Mouse (Mus musculus) heart, embryonic 13.5 days (tissue): ENCODE results near the gene Chst15. TPM values are rescaled to one million over a fixed set of nuclear protein-coding genes. Genes with fewer than 3 reads are reported as not detected.

Experiments used
- ATAC-seq: fragments of 200-750 bp; cut with Nextera tagmentation; 2 replicates; pipeline ENCODE4 v1.8.0; 2017; ENCODE audit warnings: moderate TSS enrichment; ENCODE audit not compliant: insufficient number of reproducible peaks, low FRiP score, low TSS enrichment; ENCODE audit errors: extremely low read depth
- H3K27ac ChIP-seq: fragments of 300-500 bp; sonication (generic); replicated peaks from 2 replicates; pipeline ENCODE4 v1.5.1; 2015; ENCODE audit warnings: moderate library complexity, mild to moderate bottlenecking, inconsistent platforms
- H3K27me3 ChIP-seq: fragments of 300-500 bp; sonication (generic); replicated peaks from 2 replicates; pipeline ENCODE4 v1.6.1; 2015; ENCODE audit warnings: mild to moderate bottlenecking, inconsistent platforms
- H3K36me3 ChIP-seq: fragments of 300-500 bp; sonication (generic); 2 replicates; pipeline ENCODE4 v1.6.1; 2015; ENCODE audit warnings: mild to moderate bottlenecking, inconsistent platforms
- H3K4me1 ChIP-seq: fragments of 300-500 bp; sonication (generic); 2 replicates; pipeline ENCODE4 v1.6.1; 2015; ENCODE audit warnings: inconsistent platforms
- H3K4me2 ChIP-seq: fragments of 300-500 bp; sonication (generic); 2 replicates; pipeline ENCODE4 v1.6.1; 2015; ENCODE audit warnings: inconsistent platforms, mild to moderate bottlenecking, moderate library complexity
- H3K4me3 ChIP-seq: fragments of 300-500 bp; sonication (generic); 2 replicates; pipeline ENCODE4 v1.5.1; 2015; ENCODE audit warnings: moderate library complexity, mild to moderate bottlenecking, inconsistent platforms
- H3K9ac ChIP-seq: fragments of 300-500 bp; sonication (generic); 2 replicates; pipeline ENCODE4 v1.6.1; 2015; ENCODE audit warnings: inconsistent platforms, mild to moderate bottlenecking, moderate library complexity
- H3K9me3 ChIP-seq: fragments of 300-500 bp; sonication (generic); 2 replicates; pipeline ENCODE4 v1.6.1; 2016; ENCODE audit warnings: inconsistent platforms
- WGBS: fragments of 180-500 bp; shearing (Covaris S2); methylation state at CpG from one replicate; pipeline ENCODE4 v1.1.7; 2015; ENCODE audit warnings: mixed read lengths; 5-methylcytosine and 5-hydroxymethylcytosine counted together
- polyA plus RNA-seq: library from polyadenylated mRNA; unstranded; fragments of >200 nt; fragmentation: Nextera tagmentation; extraction: Ambion mirVana; gene quantifications from 2 replicates; pipeline ENCODE4 v1.2.1, GENCODE M21; 2015

Chst15 gene
- polyA plus RNA-seq, 1 experiment from 2014 or later, result 3.1 TPM

GRCm38 (mm10) chr7:132258216-132258615, 58.8 kb downstream of the Chst15 start:
- Histone ChIP-seq H3K27me3 (no peaks in the 10 kb centered on the region), H3K9me3 (no peaks in the 10 kb centered on the region), H3K27ac (no peak overlapping the region), H3K36me3 (no peaks in the 10 kb centered on the region), H3K4me3 (no peak overlapping the region), H3K4me1 (peaks cover 16% of the 10 kb centered on the region), H3K4me2 (no peak overlapping the region), H3K9ac (no peak overlapping the region)
- no peak for ATAC-seq
- WGBS, result 80% methylated on average over 5 of the region's 5 CpGs

- Histone ChIP-seq H3K27ac (no peak overlapping the region), H3K4me1 (0 out of 2 replicates have a peak, but pooled peaks cover 4% of the 10 kb centered on the region), H3K36me3 (no peaks in the 10 kb centered on the region), H3K4me3 (no peak overlapping the region), H3K9me3 (no peaks in the 10 kb centered on the region), H3K9ac (no peak overlapping the region), H3K4me2 (no peak overlapping the region), H3K27me3 (0 out of 2 replicates have a peak, but pooled peaks cover 6% of the 10 kb centered on the region)
- WGBS, result 72% methylated on average over 5 of the region's 5 CpGs
- no peak for ATAC-seq
Observed at GRCm38 (mm10) chr7:132253513-132253912, 63.5 kb downstream of the Chst15 start.

- H3K9me3 ChIP-seq, result no peaks in the 10 kb centered on the region
- H3K36me3 ChIP-seq, result no peaks in the 10 kb centered on the region
- no peak overlapping the region for H3K9ac ChIP-seq
- no peak for ATAC-seq
- WGBS, result 83% methylated on average over 4 of the region's 4 CpGs
- no peak overlapping the region for H3K4me2 ChIP-seq
- H3K27ac ChIP-seq, result no peak overlapping the region
- 0 out of 2 replicates have a peak, but pooled peaks cover 4% of the 10 kb centered on the region for H3K4me1 ChIP-seq
- 0 out of 2 replicates have a peak, but pooled peaks cover 6% of the 10 kb centered on the region for H3K27me3 ChIP-seq
- H3K4me3 ChIP-seq, result no peak overlapping the region
Observed at GRCm38 (mm10) chr7:132253078-132253477, 64.0 kb downstream of the Chst15 start.

GRCm38 (mm10) chr7:132249563-132250119, 67.4 kb downstream of the Chst15 start:
- Histone ChIP-seq H3K9ac (no peak overlapping the region), H3K4me3 (no peak overlapping the region), H3K4me1 (peaks cover 9% of the 10 kb centered on the region; the same call in 1 of the 2 replicates), H3K36me3 (no peaks in the 10 kb centered on the region), H3K9me3 (no peaks in the 10 kb centered on the region), H3K27me3 (0 out of 2 replicates have a peak, but pooled peaks cover 6% of the 10 kb centered on the region), H3K4me2 (no peak overlapping the region), H3K27ac (no peak overlapping the region)
- no peak for ATAC-seq
- WGBS, result 40% methylated on average over 10 of the region's 10 CpGs

DNA sequence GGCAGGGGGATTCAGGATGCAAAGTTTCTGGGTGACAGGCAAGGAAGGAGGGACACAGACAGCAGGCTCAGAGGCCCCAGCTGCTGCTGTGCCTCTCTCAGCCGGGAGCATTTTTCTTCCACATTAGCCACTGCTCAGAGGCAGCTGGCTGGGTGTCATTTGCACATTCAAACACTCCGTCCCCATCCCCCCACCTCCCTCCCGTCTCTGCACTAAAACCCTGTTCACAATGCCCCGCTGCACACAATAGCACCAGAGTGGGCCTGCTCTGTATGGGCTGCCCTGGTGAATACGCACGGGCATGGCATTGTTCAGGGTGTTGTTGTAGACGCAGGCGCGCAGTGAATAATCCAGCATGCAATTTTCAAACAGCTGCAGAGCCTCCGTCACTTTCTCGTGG, 69.5 kb downstream of the Chst15 start:
- no peak for ATAC-seq
- no peak overlapping the region for H3K4me2 ChIP-seq
- H3K9me3 ChIP-seq, result no peaks in the 10 kb centered on the region
- H3K27me3 ChIP-seq, result 0 out of 2 replicates have a peak, but pooled peaks cover 6% of the 10 kb centered on the region
- H3K9ac ChIP-seq, result no peak overlapping the region
- no peak overlapping the region for H3K4me3 ChIP-seq
- H3K4me1 ChIP-seq, result peaks cover 9% of the 10 kb centered on the region; the same call in 1 of the 2 replicates
- no peak overlapping the region for H3K27ac ChIP-seq
- WGBS, result 45% methylated on average over 11 of the region's 11 CpGs
- H3K36me3 ChIP-seq, result no peaks in the 10 kb centered on the region

GRCm38 (mm10) chr7:132247091-132247490, 69.9 kb downstream of the Chst15 start:
- no peak for ATAC-seq
- peaks cover 9% of the 10 kb centered on the region; the same call in 1 of the 2 replicates for H3K4me1 ChIP-seq
- WGBS, result 67% methylated on average over 5 of the region's 5 CpGs
- H3K27me3 ChIP-seq, result 0 out of 2 replicates have a peak, but pooled peaks cover 6% of the 10 kb centered on the region
- no peaks in the 10 kb centered on the region for H3K9me3 ChIP-seq
- H3K4me2 ChIP-seq, result no peak overlapping the region
- no peak overlapping the region for H3K9ac ChIP-seq
- no peaks in the 10 kb centered on the region for H3K36me3 ChIP-seq
- no peak overlapping the region for H3K27ac ChIP-seq
- no peak overlapping the region for H3K4me3 ChIP-seq

DNA sequence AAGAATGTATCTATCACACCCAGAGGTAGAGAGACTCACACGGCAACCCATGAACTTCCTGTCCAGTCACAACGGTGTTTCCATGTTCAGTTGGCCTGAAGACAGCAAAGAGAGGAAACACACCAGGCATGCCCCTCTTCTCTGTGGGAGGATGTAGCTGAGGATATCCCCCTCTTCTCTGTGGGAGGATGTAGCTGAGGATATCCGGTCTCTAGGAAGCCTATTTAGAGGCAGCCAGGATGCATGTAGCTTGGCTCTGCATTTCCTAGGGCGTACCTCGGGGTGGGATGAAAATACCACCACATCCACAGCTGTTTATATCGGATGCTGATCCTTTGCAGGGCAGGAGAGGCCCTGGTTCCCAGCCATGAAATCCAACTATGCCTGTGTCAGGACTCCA, 71.3 kb downstream of the Chst15 start:
- no peak for ATAC-seq
- Histone ChIP-seq H3K27me3 (0 out of 2 replicates have a peak, but pooled peaks cover 6% of the 10 kb centered on the region), H3K9ac (no peak overlapping the region), H3K9me3 (no peaks in the 10 kb centered on the region), H3K4me1 (peaks cover 9% of the 10 kb centered on the region; the same call in 1 of the 2 replicates), H3K27ac (no peak overlapping the region), H3K4me3 (no peak overlapping the region), H3K4me2 (no peak overlapping the region), H3K36me3 (no peaks in the 10 kb centered on the region)
- WGBS, result 77% methylated on average over 6 of the region's 6 CpGs

DNA sequence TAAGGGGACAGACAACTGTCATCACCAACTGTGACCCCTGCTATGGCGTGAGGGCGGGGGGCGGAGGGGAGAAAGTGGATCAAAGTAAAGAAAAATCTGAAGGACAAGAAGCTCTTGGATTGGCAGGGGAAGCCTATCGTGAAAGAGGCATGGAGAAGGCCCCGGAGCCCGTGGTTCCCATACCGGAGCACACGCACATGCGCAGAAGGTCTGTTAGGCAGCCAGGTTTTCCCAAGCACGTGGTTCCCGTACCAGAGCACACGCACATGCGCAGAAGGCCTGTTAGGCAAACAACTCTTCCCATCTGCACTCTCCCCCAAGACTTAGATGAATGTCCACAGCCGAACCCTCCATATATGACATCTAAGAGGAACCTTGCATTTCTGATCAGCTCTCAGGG, 72.4 kb downstream of the Chst15 start:
- ATAC-seq, result no peak
- WGBS, result 69% methylated on average over 14 of the region's 14 CpGs

DNA sequence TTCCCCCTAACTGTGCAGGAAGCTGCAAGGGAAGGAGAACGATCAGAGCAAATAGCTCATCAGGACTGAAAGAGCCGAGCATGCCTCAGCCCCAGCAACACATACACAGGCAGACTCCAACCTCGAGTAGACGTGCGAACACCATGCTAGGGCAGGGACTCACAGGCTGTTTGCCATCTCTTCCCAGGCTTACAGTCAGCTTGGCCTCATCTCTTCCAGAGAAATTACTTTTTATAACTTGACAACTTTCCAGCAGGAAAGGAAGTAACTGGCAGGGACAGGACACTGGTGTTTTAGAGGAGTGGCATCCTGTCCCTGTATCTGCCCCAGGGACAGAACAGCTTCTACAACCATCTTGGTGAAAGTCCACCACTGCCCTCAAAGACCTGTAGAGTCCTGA, 73.8 kb downstream of the Chst15 start:
- Histone ChIP-seq H3K4me1 (peaks cover 6% of the 10 kb centered on the region; the same call in 1 of the 2 replicates), H3K4me2 (no peak overlapping the region), H3K36me3 (no peaks in the 10 kb centered on the region), H3K9ac (no peak overlapping the region), H3K9me3 (no peaks in the 10 kb centered on the region), H3K4me3 (no peak overlapping the region), H3K27me3 (no peaks in the 10 kb centered on the region), H3K27ac (no peak overlapping the region)
- no peak for ATAC-seq
- WGBS, result 70% methylated on average over 5 of the region's 5 CpGs

More for the DNA sequence above, 72.4 kb downstream of the Chst15 start:
- Histone ChIP-seq H3K36me3 (no peaks in the 10 kb centered on the region), H3K4me2 (no peak overlapping the region), H3K9ac (no peak overlapping the region), H3K27ac (no peak overlapping the region), H3K4me3 (no peak overlapping the region), H3K4me1 (peaks cover 5% of the 10 kb centered on the region; the same call in 1 of the 2 replicates), H3K27me3 (no peaks in the 10 kb centered on the region), H3K9me3 (no peaks in the 10 kb centered on the region)

DNA sequence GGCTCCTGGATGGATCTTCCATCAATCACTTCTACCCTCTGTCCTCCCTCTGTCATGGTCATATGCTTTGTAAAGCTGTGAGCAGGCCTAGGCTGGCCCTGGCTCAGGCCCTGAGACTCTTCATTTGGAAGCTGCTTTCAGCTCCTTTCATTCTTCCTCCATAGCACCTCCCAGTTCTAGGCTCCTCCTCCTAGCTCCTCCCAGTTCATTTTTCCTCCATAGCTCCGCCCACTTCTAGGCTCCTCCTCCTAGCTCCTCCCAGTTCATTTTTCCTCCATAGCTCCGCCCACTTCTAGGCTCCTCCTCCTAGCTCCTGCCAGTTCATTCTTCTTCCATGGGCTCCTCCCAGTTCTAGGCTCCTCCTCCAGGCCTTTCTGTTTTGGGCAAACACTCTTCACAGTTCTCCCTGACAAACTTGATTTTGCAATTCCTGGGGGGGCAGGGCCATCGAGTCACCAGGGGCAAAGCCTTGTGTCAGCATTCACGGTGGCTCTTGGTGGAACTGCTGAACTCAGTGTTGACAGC, 74.3 kb downstream of the Chst15 start:
- no peak for ATAC-seq
- Histone ChIP-seq H3K27me3 (no peaks in the 10 kb centered on the region), H3K36me3 (no peaks in the 10 kb centered on the region), H3K4me2 (no peak overlapping the region), H3K4me3 (no peak overlapping the region), H3K9ac (no peak overlapping the region), H3K27ac (no peak overlapping the region), H3K9me3 (no peaks in the 10 kb centered on the region), H3K4me1 (peaks cover 11% of the 10 kb centered on the region)
- WGBS, result 37% methylated on average over 4 of the region's 4 CpGs

DNA sequence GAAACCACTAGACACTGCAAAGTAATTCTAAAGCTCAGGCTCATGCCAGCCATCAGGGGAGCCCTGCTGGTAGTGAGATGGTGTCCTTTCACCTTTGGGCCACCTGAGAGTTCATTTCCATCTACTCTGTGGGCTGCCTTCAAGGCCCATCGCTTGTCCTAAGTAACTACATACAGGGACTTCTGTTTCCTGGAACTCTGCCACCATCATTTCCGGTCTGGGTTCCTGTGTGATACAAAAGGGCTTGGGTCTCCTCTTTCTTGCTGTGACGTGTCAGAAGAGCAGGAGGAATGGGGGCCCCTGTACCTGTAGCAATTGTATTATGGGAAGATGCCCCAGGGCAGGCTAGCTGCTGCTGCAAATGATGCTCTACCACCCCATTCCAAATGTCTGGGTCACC, 78.1 kb downstream of the Chst15 start:
- no peaks in the 10 kb centered on the region for H3K9me3 ChIP-seq
- H3K27ac ChIP-seq, result no peak overlapping the region
- no peak overlapping the region for H3K4me2 ChIP-seq
- no peaks in the 10 kb centered on the region for H3K36me3 ChIP-seq
- peaks cover 15% of the 10 kb centered on the region; the same call in 1 of the 2 replicates for H3K4me1 ChIP-seq
- no peak for ATAC-seq
- H3K4me3 ChIP-seq, result no peak overlapping the region
- H3K9ac ChIP-seq, result no peak overlapping the region
- H3K27me3 ChIP-seq, result no peaks in the 10 kb centered on the region
- WGBS, result 57% methylated on average over 3 of the region's 3 CpGs

DNA sequence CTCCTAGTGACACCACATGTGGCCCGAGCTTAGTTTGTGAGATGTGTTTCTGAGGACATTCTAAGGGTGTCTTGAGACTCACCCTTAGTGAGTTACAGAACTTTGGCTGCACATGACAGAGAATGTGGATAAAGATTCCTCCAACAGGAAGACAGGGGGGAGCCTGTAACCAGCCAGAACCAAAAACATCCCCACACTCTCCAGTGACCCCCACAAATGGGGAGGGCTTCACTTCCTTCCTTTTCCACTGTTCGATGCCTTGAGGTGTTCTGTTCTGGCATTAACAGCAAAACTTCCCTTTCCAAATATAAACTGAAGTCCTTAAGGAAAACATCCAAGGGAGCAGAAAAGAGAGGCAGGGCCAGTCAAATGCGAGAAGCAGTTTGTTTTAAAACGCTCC, 79.8 kb downstream of the Chst15 start:
- 52% methylated on average over 4 of the region's 4 CpGs for WGBS
- H3K36me3 ChIP-seq, result no peaks in the 10 kb centered on the region
- H3K4me1 ChIP-seq, result peaks cover 17% of the 10 kb centered on the region; the same call in 1 of the 2 replicates
- no peak overlapping the region for H3K4me2 ChIP-seq
- no peak overlapping the region for H3K9ac ChIP-seq
- ATAC-seq, result no peak
- H3K27ac ChIP-seq, result no peak overlapping the region
- no peaks in the 10 kb centered on the region for H3K27me3 ChIP-seq
- H3K4me3 ChIP-seq, result no peak overlapping the region
- H3K9me3 ChIP-seq, result no peaks in the 10 kb centered on the region
